Mouse (Mus musculus) hematopoietic stem cell, adult 5-6 weeks (primary cell): Measurements from ENCODE around the gene Vmn1r157. TPM values are rescaled to one million over a fixed set of nuclear protein-coding genes. Genes with fewer than 3 reads are reported as not detected.
"Not testable (repeated sequence)": the region's sequence is repeated elsewhere in the genome, so short reads cannot be mapped to it uniquely, and the experiment has no call there.

Experiments
- ATAC-seq, 2 experiments: fragments of 125-278 bp in 1 of 2; replicated peaks in 1 of 2; 2 replicates each; pipeline ENCODE4 v1.8.0; 2016 to 2017; ENCODE audit warnings: inconsistent platforms in 2 of 2, mild to moderate bottlenecking in 2 of 2, moderate number of reproducible peaks in 2 of 2, low read depth in 1 of 2, moderate TSS enrichment in 1 of 2; ENCODE audit not compliant: low FRiP score in 2 of 2, poor library complexity in 2 of 2, severe bottlenecking in 2 of 2, insufficient read depth in 1 of 2, low TSS enrichment in 1 of 2
- total RNA-seq: library from RNA; stranded (forward); fragments of 172-1452, 232-1000 nt; gene quantifications from 2 replicates; pipeline ENCODE4 v1.2.3, GENCODE M21; 2017

Vmn1r157 gene
- total RNA-seq, result not detected in 2 replicates

DNA sequence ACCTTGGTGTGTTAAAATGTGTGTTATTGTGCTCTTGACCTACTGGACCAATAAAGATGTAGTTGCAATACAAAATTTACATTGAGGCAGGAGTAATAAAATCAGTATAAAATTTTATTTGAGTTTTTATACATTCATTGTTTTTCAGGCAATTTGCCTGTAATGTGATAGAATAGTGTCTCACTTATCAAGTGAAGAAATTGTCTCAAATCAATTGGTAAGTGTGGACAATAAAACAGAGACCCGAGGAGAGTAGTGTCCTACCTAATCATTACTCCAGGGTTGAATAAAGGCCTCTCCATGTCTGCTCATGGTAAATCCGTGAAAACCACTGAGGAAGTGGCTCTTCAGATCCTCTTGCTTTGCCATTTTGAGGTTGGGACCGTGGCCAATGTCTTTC lies at the start of gene Vmn1r157:
Gene Vmn1r157, plus strand, starts transcription at position 301 of the 400 bp plus-strand sequence.
- ATAC-seq, result not testable (repeated sequence)

DNA sequence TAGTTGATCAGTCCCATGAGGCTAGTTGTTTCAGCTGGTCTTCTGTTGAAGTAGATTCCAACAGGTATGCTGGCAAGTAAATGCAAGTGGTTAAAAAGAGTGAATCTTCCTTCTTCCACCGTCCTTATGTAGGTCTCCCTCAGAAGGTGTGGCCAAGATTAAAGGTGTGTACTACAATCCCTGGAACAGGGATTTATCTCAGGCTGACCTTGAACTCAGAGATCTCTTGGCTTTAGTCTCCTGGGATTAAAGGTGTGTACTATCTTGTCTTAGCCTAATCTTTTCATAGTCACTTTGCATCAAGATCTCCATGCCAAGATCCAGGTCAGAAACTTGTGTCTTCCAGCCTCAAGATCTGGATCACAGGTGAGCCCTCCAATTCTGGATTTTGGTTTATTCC lies 41.9 kb upstream of the Vmn1r157 start, which contains the start of gene Gm4567:
Gene Gm4567, minus strand, starts transcription at position 101 of the 400 bp plus-strand sequence.
- not testable (repeated sequence) for ATAC-seq

DNA sequence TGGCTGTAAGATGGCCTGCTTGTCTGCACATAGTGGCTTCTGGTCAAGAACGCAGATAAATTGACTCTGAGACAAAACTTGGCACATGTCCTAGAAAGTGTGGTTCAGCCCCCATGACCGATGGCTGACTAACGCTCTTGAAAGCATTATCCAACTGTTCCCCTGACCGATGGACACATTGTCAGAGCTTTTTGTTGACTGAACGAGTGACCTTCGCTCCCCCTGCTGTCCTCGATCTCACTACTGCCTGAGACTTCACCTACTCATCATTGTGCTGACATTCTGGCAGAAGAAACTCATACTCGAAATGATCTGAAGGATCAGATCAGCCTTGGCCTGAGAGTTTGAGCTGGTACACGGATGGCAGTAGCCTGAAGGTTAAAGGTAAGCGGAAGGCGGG lies 14.5 kb downstream of the Vmn1r157 start:
- ATAC-seq, result not testable (repeated sequence)

DNA sequence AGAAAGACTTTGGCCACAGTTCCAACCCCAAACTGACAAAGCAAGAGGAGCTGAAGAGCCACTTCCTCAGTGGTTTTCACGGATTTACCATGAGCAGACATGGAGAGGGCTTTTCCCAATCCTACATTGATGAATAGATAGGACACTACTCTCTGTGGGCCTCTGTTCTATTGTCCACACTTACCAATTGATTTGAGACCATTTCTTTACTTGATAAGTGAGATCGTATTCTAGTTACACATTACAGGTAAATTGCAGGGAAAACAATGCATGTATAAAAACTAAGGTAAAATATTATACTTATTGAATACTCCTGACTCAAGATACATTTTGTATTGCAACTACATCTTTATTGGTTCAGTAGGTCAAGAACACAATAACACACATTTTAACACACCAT lies 29.2 kb downstream of the Vmn1r157 start, which contains the start of gene Vmn1r158:
Gene Vmn1r158, minus strand, starts transcription at position 101 of the 400 bp plus-strand sequence.
- not testable (repeated sequence) for ATAC-seq

Other genes with a start within 250 kb of the Vmn1r157 start
- not detected in 2 replicates for gene Vmn1r152, start 238.7 kb upstream of the Vmn1r157 start, total RNA-seq
- not detected in 2 replicates for gene Gm8677, start 226.8 kb upstream of the Vmn1r157 start, total RNA-seq
- not detected in 2 replicates for gene Gm4201, start 196.4 kb upstream of the Vmn1r157 start, total RNA-seq
- not detected in 2 replicates for gene Gm4565, start 173.6 kb upstream of the Vmn1r157 start, total RNA-seq
- not detected in 2 replicates for gene Vmn1r155, start 103.7 kb upstream of the Vmn1r157 start, total RNA-seq
- gene Gm8693, start 69.4 kb upstream of the Vmn1r157 start, total RNA-seq, result not detected in 2 replicates
- not detected in 2 replicates for gene Gm4567, start 42.0 kb upstream of the Vmn1r157 start, total RNA-seq
- not detected in 2 replicates for gene Vmn1r158, start 29.1 kb downstream of the Vmn1r157 start, total RNA-seq
- not detected in 2 replicates for gene Vmn1r159, start 81.9 kb downstream of the Vmn1r157 start, total RNA-seq
- gene Vmn1r160, start 109.5 kb downstream of the Vmn1r157 start, total RNA-seq, result not detected in 2 replicates
- not detected in 2 replicates for gene Gm4214, start 223.0 kb downstream of the Vmn1r157 start, total RNA-seq